Mouse (Mus musculus) midbrain, embryonic 10.5 days (tissue): ENCODE measurements at regions not wholly inside any gene's neighbourhood (a gene's known extent, or its start where the extent isn't known, plus 50 kb on each side); places are given as distances from the start of the nearest gene placed in this dataset.
A peak's percentile ranks its signal among the peaks of the same experiment; 100 is the strongest.

Source experiments
- DNase-seq: peaks from one replicate; pipeline ENCODE4 v3.0.0-alpha.2; 2017; ENCODE audit warnings: low spot score
- H3K27ac ChIP-seq: fragments of 300-500 bp; sonication (generic); replicated peaks from 2 replicates; pipeline ENCODE4 v1.5.1; 2016; ENCODE audit warnings: mild to moderate bottlenecking
- H3K27me3 ChIP-seq: fragments of 300-500 bp; sonication (generic); 2 replicates; pipeline ENCODE4 v1.6.1; 2016; ENCODE audit warnings: low read depth, mild to moderate bottlenecking; ENCODE audit not compliant: poor library complexity, severe bottlenecking
- H3K36me3 ChIP-seq: fragments of 300-500 bp; sonication (generic); 2 replicates; pipeline ENCODE4 v1.6.1; 2016; ENCODE audit warnings: mild to moderate bottlenecking, moderate library complexity
- H3K4me1 ChIP-seq: fragments of 300-500 bp; sonication (generic); 2 replicates; pipeline ENCODE4 v1.6.1; 2016
- H3K4me3 ChIP-seq: fragments of 300-500 bp; sonication (generic); 2 replicates; pipeline ENCODE4 v1.5.1; 2016; ENCODE audit warnings: mild to moderate bottlenecking, moderate library complexity
- H3K9me3 ChIP-seq: fragments of 300-500 bp; sonication (generic); replicated peaks from 2 replicates; pipeline ENCODE4 v1.6.1; 2016; ENCODE audit warnings: mild to moderate bottlenecking
- WGBS: fragments of 180-500 bp; shearing (Covaris S2); methylation state at CpG from one replicate; pipeline ENCODE4 v1.1.7; 2016; 5-methylcytosine and 5-hydroxymethylcytosine counted together

- no peak overlapping the region for H3K27ac ChIP-seq
- no peaks in the 10 kb centered on the region for H3K36me3 ChIP-seq
- no peak for DNase-seq
- no peak overlapping the region for H3K4me3 ChIP-seq
- no peaks in the 10 kb centered on the region for H3K4me1 ChIP-seq
- no peaks in the 10 kb centered on the region for H3K27me3 ChIP-seq
- H3K9me3 ChIP-seq: no peaks in the 10 kb centered on the region
- 88% methylated on average over 1 of the region's 1 CpGs for WGBS
These were observed 381.5 kb downstream of the Kcnj3 start for GRCm38 (mm10) chr2:55817273-55817672.

DNA sequence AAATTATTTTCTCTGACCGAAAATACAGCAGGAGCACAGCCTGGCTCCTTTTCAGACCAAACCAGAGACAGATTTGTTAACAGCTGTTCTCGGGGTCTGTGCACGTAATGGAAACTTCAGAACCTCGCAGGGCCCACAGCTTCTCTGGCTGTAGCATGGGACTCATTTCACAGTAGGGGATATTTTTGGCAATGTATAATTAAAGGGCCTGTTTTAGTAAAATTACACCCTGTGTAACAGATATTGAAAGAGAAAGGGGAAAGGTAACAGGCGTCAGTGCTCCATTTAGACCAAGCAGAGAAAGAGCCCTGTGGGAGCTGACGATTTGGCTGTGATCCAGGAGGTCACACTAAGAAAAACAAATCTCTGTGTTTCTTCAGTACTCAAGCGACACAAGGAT is 382.4 kb downstream of the Kcnj3 start:
- Histone ChIP-seq H3K4me1 (no peaks in the 10 kb centered on the region), H3K9me3 (no peaks in the 10 kb centered on the region), H3K27ac (0 out of 2 replicates have a peak overlapping the region, but pooled peaks have one; percentile 10), H3K36me3 (no peaks in the 10 kb centered on the region), H3K4me3 (no peak overlapping the region), H3K27me3 (no peaks in the 10 kb centered on the region)
- WGBS: 55% methylated on average over 7 of the region's 7 CpGs
- no peak for DNase-seq

- Histone ChIP-seq H3K27me3 (no peaks in the 10 kb centered on the region), H3K9me3 (no peaks in the 10 kb centered on the region), H3K4me1 (no peaks in the 10 kb centered on the region), H3K4me3 (no peak overlapping the region), H3K36me3 (no peaks in the 10 kb centered on the region), H3K27ac (no peak overlapping the region)
- no peak for DNase-seq
These were observed 387.0 kb downstream of the Kcnj3 start for GRCm38 (mm10) chr2:55822726-55823125.

- Histone ChIP-seq H3K9me3 (no peaks in the 10 kb centered on the region), H3K27me3 (no peaks in the 10 kb centered on the region), H3K36me3 (no peaks in the 10 kb centered on the region), H3K27ac (no peak overlapping the region), H3K4me3 (no peak overlapping the region), H3K4me1 (no peaks in the 10 kb centered on the region)
- 42% methylated on average over 1 of the region's 1 CpGs for WGBS
- no peak for DNase-seq
These were observed 405.8 kb downstream of the Kcnj3 start for GRCm38 (mm10) chr2:55841521-55841920.

- 71% methylated on average over 3 of the region's 3 CpGs for WGBS
- no peak for DNase-seq
- Histone ChIP-seq H3K9me3 (no peaks in the 10 kb centered on the region), H3K4me1 (no peaks in the 10 kb centered on the region), H3K27me3 (no peaks in the 10 kb centered on the region), H3K4me3 (no peak overlapping the region), H3K27ac (no peak overlapping the region), H3K36me3 (no peaks in the 10 kb centered on the region)
These were observed 411.1 kb downstream of the Kcnj3 start for GRCm38 (mm10) chr2:55846832-55847382.

DNA sequence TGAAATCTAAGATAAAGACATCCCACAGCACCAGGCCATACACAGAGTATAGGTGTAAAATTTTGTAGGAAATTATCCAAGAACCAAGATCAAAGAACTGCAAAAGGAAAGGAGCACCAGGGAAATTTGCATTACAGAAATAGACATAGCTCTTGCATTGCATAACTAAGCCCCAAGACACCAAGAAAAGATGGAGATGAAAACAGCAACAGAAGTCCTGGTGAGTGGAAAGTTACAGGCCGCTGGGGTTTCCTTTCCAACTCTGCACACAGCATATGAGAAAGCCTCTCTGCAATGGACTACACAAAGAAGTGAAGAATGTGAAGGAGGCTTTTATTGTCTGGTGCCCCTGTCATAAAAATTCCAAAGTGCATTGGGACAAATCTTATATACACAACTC is 426.7 kb downstream of the Kcnj3 start:
- no peak for DNase-seq
- no peak overlapping the region for H3K4me3 ChIP-seq
- no peaks in the 10 kb centered on the region for H3K4me1 ChIP-seq
- no peaks in the 10 kb centered on the region for H3K9me3 ChIP-seq
- 68% methylated on average over 1 of the region's 1 CpGs for WGBS
- no peaks in the 10 kb centered on the region for H3K27me3 ChIP-seq
- no peaks in the 10 kb centered on the region for H3K36me3 ChIP-seq
- H3K27ac ChIP-seq: no peak overlapping the region

- no peaks in the 10 kb centered on the region for H3K36me3 ChIP-seq
- no peak overlapping the region for H3K27ac ChIP-seq
- 93% methylated on average over 2 of the region's 2 CpGs for WGBS
- no peaks in the 10 kb centered on the region for H3K27me3 ChIP-seq
- no peak for DNase-seq
- H3K9me3 ChIP-seq: no peaks in the 10 kb centered on the region
- no peaks in the 10 kb centered on the region for H3K4me1 ChIP-seq
- H3K4me3 ChIP-seq: no peak overlapping the region
These were observed 454.2 kb downstream of the Kcnj3 start for GRCm38 (mm10) chr2:55889976-55890375.

- no peaks in the 10 kb centered on the region for H3K4me1 ChIP-seq
- H3K9me3 ChIP-seq: no peaks in the 10 kb centered on the region
- 78% methylated on average over 1 of the region's 1 CpGs for WGBS
- no peak for DNase-seq
- no peaks in the 10 kb centered on the region for H3K27me3 ChIP-seq
- no peak overlapping the region for H3K27ac ChIP-seq
- no peaks in the 10 kb centered on the region for H3K36me3 ChIP-seq
- H3K4me3 ChIP-seq: no peak overlapping the region
These were observed 457.2 kb downstream of the Kcnj3 start for GRCm38 (mm10) chr2:55892821-55893535.

DNA sequence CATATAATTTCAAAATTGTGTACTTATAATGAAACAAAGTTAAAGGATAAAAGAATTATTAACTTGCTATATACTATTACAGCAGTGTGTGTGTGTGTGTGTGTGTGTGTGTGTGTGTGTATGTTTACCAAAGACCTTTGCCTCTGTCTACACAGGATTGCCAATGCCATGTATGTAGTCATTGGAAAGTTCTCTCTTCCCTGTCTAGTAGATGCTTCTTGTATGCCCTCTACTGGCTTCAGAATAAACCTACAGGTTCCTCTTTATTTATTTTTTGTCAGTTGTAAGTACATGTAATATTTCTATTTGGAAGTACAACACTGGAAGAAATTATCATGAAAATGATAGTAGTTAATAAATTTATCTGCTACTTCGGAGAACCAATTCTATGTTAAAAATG is 484.5 kb downstream of the Kcnj3 start:
- no peaks in the 10 kb centered on the region for H3K27me3 ChIP-seq
- no peak overlapping the region for H3K27ac ChIP-seq
- WGBS: 88% methylated on average over 1 of the region's 1 CpGs
- no peaks in the 10 kb centered on the region for H3K4me1 ChIP-seq
- DNase-seq: no peak
- H3K4me3 ChIP-seq: no peak overlapping the region
- H3K36me3 ChIP-seq: no peaks in the 10 kb centered on the region
- no peaks in the 10 kb centered on the region for H3K9me3 ChIP-seq
